Mouse (Mus musculus) c-Kit-positive CD71-positive TER-119-negative erythroid progenitor cells, embryonic 14.5 days (primary cell): ENCODE results near the gene Bnip2.

ENCODE experiments used
- DNase-seq: peaks from one replicate; pipeline ENCODE4 v3.0.0-alpha.2; 2013; ENCODE audit warnings: low read depth

Gene Bnip2

GRCm38 (mm10) chr9:69989303-69990121, at the start of gene Bnip2:
Gene Bnip2, plus strand, starts transcription at chr9:69989466.
- peak; percentile 86 for DNase-seq

GRCm38 (mm10) chr9:69940839-69941490, 48.3 kb upstream of the Bnip2 start:
- DNase-seq = no peak

- no peak for DNase-seq
Observed at GRCm38 (mm10) chr9:69941556-69941955, 47.7 kb upstream of the Bnip2 start.

GRCm38 (mm10) chr9:69948964-69949363, 40.3 kb upstream of the Bnip2 start:
- peak; percentile 35 for DNase-seq

- no peak for DNase-seq
Observed at GRCm38 (mm10) chr9:69949641-69950040, 39.6 kb upstream of the Bnip2 start.

GRCm38 (mm10) chr9:69961007-69961406, 28.3 kb upstream of the Bnip2 start:
- no peak for DNase-seq

GRCm38 (mm10) chr9:69964370-69964769, 24.9 kb upstream of the Bnip2 start:
- no peak for DNase-seq

GRCm38 (mm10) chr9:69985526-69985925, 3.7 kb upstream of the Bnip2 start:
- no peak for DNase-seq

- DNase-seq = no peak
Observed at GRCm38 (mm10) chr9:69986063-69986462, 3.2 kb upstream of the Bnip2 start.

- DNase-seq = no peak
Observed at GRCm38 (mm10) chr9:69986571-69986970, 2.7 kb upstream of the Bnip2 start.

- no peak for DNase-seq
Observed at GRCm38 (mm10) chr9:69987579-69987978, 1.7 kb upstream of the Bnip2 start.

GRCm38 (mm10) chr9:69988706-69989302, 462 bp upstream of the Bnip2 start:
- DNase-seq = no peak

- DNase-seq = no peak
Observed at GRCm38 (mm10) chr9:69990346-69990745, 1.1 kb downstream of the Bnip2 start.

- DNase-seq = no peak
Observed at GRCm38 (mm10) chr9:69992841-69993277, 3.6 kb downstream of the Bnip2 start.

- no peak for DNase-seq
Observed at GRCm38 (mm10) chr9:69993479-69993878, 4.2 kb downstream of the Bnip2 start.

GRCm38 (mm10) chr9:69994547-69994946, 5.3 kb downstream of the Bnip2 start:
- DNase-seq = no peak

GRCm38 (mm10) chr9:69999318-69999717, 10.1 kb downstream of the Bnip2 start:
- no peak for DNase-seq

GRCm38 (mm10) chr9:70003516-70003915, 14.2 kb downstream of the Bnip2 start:
- DNase-seq = no peak

- no peak for DNase-seq
Observed at GRCm38 (mm10) chr9:70006984-70007383, 17.7 kb downstream of the Bnip2 start.

- no peak for DNase-seq
Observed at GRCm38 (mm10) chr9:70007506-70008248, 18.4 kb downstream of the Bnip2 start.

GRCm38 (mm10) chr9:70009754-70010304, 20.6 kb downstream of the Bnip2 start:
- DNase-seq = no peak
